Mouse (Mus musculus): ENCODE data around the gene Ankrd33b. TPM values are rescaled to one million over a fixed set of nuclear protein-coding genes. Genes with fewer than 3 reads are reported as not detected.

Gene Ankrd33b
- total RNA-seq, 2 experiments from 2014 or later, result 58.7 to 59.4 TPM

DNA sequence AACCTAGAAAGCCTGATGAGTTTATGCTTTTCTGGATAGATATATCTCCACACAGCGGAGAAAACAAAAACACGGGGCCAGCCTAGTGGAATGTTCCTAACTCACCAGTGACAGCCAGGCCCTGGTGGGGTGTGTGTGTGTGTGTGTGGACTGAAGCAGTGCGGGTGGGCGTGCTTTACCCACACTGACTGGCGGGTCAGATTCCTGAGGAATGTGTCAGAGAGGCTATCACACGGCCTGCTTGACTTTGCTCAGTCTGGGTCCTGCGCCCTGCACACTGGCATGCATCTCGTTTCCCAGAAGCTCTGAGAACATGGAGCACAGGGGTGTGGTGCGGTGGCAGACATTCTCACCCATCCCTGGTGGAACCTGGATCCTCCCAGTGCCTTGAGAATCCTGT is 121.6 kb downstream of the Ankrd33b start:
- Histone ChIP-seq H3K4me3 (no peak overlapping the region), H3K27ac (no peak overlapping the region)
- no peak for DNase-seq (ENCODE audit: low spot score in 2 of 2)
- no peak for TF ChIP-seq CTCF (conservative IDR thresholded peaks at IDR 0.05)

DNA sequence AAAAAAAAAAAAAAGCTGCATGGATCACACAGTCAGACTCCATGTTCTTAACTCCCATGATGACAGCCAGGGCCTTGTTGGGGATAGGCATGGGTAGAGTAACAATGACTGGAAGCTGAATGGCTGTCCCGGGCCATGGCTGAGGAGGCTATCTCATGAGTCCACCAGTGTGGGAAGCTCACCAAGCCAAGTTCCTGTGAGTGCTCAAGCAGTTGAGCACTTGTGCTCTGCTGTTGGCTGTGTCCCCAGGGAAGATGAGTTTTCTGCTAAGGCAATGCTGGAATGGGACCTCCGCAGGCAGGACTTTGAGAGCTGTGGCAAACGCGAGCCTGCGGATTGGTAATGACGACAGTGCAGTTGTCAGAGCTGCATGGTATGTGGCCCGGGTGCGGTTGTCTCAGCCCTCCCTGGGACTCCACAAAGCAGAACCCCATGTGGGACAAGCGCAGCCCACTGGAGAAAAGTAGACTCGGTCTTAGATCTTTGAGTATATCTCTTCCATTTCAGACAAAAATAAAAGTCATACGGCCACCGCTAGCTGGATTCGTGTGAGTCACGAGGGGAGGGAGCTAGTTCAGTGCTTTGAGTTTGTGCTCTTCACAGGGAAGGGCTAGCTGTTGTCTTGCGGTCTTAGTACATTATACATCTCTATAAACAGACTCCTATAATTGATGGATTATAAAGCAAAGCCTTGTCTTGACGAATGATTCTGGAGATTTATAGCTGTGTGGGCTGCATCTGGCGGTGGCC is 122.7 kb downstream of the Ankrd33b start:
- Histone ChIP-seq H3K27ac (no peak overlapping the region), H3K4me3 (no peak overlapping the region)
- TF ChIP-seq CTCF (conservative IDR thresholded peaks at IDR 0.05), result no peak
- DNase-seq (ENCODE audit: low spot score in 2 of 2), result no peak

- no peak for DNase-seq (ENCODE audit: low spot score in 2 of 2)
- Histone ChIP-seq H3K4me3 (no peak overlapping the region), H3K27ac (no peak overlapping the region)
- TF ChIP-seq CTCF (conservative IDR thresholded peaks at IDR 0.05), result no peak
Observed at GRCm38 (mm10) chr15:31243260-31243659, 124.3 kb downstream of the Ankrd33b start.

Other genes with a start within 250 kb of the Ankrd33b start
- gene Dap, start 143.4 kb downstream of the Ankrd33b start, total RNA-seq (2021), result 1 to 10 TPM; 8.9 to 9.2 TPM
- 1 to 10 TPM in 1 of 2 experiments, under 1 TPM in 1; 0.88 to 1.2 TPM for gene Ropn1l, start 86.0 kb upstream of the Ankrd33b start, total RNA-seq (2021)
- 100 to 1,000 TPM; 186 to 194 TPM for gene March6, start 163.3 kb upstream of the Ankrd33b start, total RNA-seq (2021)
- gene Cmbl, start 197.7 kb upstream of the Ankrd33b start, total RNA-seq (2021), result 10 to 100 TPM; 12.7 to 12.8 TPM
- gene Cct5, start 234.1 kb upstream of the Ankrd33b start, total RNA-seq (2021), result 100 to 1,000 TPM; 236 to 247 TPM
- 10 to 100 TPM; 11.2 to 11.3 TPM for gene Fam173b, start 234.1 kb upstream of the Ankrd33b start, total RNA-seq (2021)